In genomic region chr4:12240941-12241571, GRCm38 (mm10) we compare ENCODE assay signal across 8 mouse cellular contexts.
DNase-seq lines count a peak whose midpoint lies in the region; ATAC-seq lines count a peak whose summit lies in the region.

No protein-coding gene starts in this region.

- peak; percentile 3 to 15 for DNase-seq in CD8-positive naive resting alpha-beta T cell, adult 2 months (ENCODE audit: low read depth in 2 of 2, low spot score in 2 of 2)
- DNase-seq in adrenal gland, postnatal 36 days, result peak; percentile 46 to 67
- DNase-seq in liver, embryonic 11.5 days (ENCODE audit: low spot score), result peak; percentile 51
- peak; percentile 69 for DNase-seq in neural tube, embryonic 11.5 days (ENCODE audit: low spot score)
- peak; percentile 68 for DNase-seq in testis, postnatal 10 days (ENCODE audit: low spot score)

- no peaks in the 10 kb centered on the region for H3K36me3 ChIP-seq in embryonic facial prominence, embryonic 13.5 days
- no peaks in the 10 kb centered on the region for H3K36me3 ChIP-seq in heart, embryonic 12.5 days
- no peaks in the 10 kb centered on the region for H3K36me3 ChIP-seq in kidney, embryonic 16.5 days (ENCODE audit: insufficient read depth, low read length)
- H3K36me3 ChIP-seq in liver, embryonic 11.5 days (ENCODE audit: control insufficient read depth, insufficient read depth, low read length), result no peaks in the 10 kb centered on the region
- H3K36me3 ChIP-seq in neural tube, embryonic 11.5 days (ENCODE audit: control insufficient read depth, insufficient read depth, low read length), result no peaks in the 10 kb centered on the region

- no peaks in the 10 kb centered on the region for H3K9me3 ChIP-seq in embryonic facial prominence, embryonic 13.5 days
- H3K9me3 ChIP-seq in heart, embryonic 12.5 days (replicated peaks), result no peaks in the 10 kb centered on the region
- no peaks in the 10 kb centered on the region for H3K9me3 ChIP-seq in kidney, embryonic 16.5 days (ENCODE audit: low read length)
- H3K9me3 ChIP-seq in liver, embryonic 11.5 days (ENCODE audit: control insufficient read depth, low read length), result no peaks in the 10 kb centered on the region
- no peaks in the 10 kb centered on the region for H3K9me3 ChIP-seq in neural tube, embryonic 11.5 days (ENCODE audit: control insufficient read depth, low read length)

- no peak overlapping the region for H3K27ac ChIP-seq in embryonic facial prominence, embryonic 13.5 days
- no peak overlapping the region for H3K27ac ChIP-seq in heart, embryonic 12.5 days (ENCODE audit: poor library complexity, severe bottlenecking)
- H3K27ac ChIP-seq in kidney, embryonic 16.5 days (ENCODE audit: low read length), result no peak overlapping the region
- H3K27ac ChIP-seq in liver, embryonic 11.5 days (ENCODE audit: low read depth, low read length), result no peak overlapping the region
- H3K27ac ChIP-seq in neural tube, embryonic 11.5 days (ENCODE audit: low read depth, low read length), result no peak overlapping the region

- 2% methylated on average over 12 of the region's 12 CpGs for WGBS in embryonic facial prominence, embryonic 13.5 days
- 3% methylated on average over 12 of the region's 12 CpGs for WGBS in heart, embryonic 12.5 days
- WGBS in kidney, embryonic 16.5 days, result 3% methylated on average over 12 of the region's 12 CpGs
- 4% methylated on average over 12 of the region's 12 CpGs for WGBS in liver, embryonic 11.5 days
- WGBS in neural tube, embryonic 11.5 days, result 3% methylated on average over 12 of the region's 12 CpGs

- H3K4me3 ChIP-seq in embryonic facial prominence, embryonic 13.5 days, result peak overlapping the region; percentile 19; the same call in 1 of the 2 replicates
- peak overlapping the region; percentile 24; the same call in 1 of the 2 replicates for H3K4me3 ChIP-seq in heart, embryonic 12.5 days
- peak overlapping the region; percentile 27; the same call in 1 of the 2 replicates for H3K4me3 ChIP-seq in kidney, embryonic 16.5 days (ENCODE audit: low read length)
- H3K4me3 ChIP-seq in liver, embryonic 11.5 days (ENCODE audit: low read depth, low read length), result no peak overlapping the region
- no peak overlapping the region for H3K4me3 ChIP-seq in neural tube, embryonic 11.5 days (ENCODE audit: low read depth, low read length)

- H3K4me2 ChIP-seq in embryonic facial prominence, embryonic 13.5 days, result peak overlapping the region; percentile 52
- H3K4me2 ChIP-seq in heart, embryonic 12.5 days, result peak overlapping the region; percentile 52
- peak overlapping the region; percentile 49 for H3K4me2 ChIP-seq in kidney, embryonic 16.5 days (replicated peaks; ENCODE audit: low read depth, low read length)
- peak overlapping the region; percentile 43 for H3K4me2 ChIP-seq in liver, embryonic 11.5 days
- H3K4me2 ChIP-seq in neural tube, embryonic 11.5 days (ENCODE audit: low read depth), result no peak overlapping the region

- no peaks in the 10 kb centered on the region for H3K4me1 ChIP-seq in embryonic facial prominence, embryonic 13.5 days
- no peaks in the 10 kb centered on the region for H3K4me1 ChIP-seq in heart, embryonic 12.5 days (replicated peaks)
- no peaks in the 10 kb centered on the region for H3K4me1 ChIP-seq in kidney, embryonic 16.5 days (ENCODE audit: insufficient read depth, low read length)
- H3K4me1 ChIP-seq in liver, embryonic 11.5 days (replicated peaks; ENCODE audit: control insufficient read depth, insufficient read depth, low read length), result no peaks in the 10 kb centered on the region
- H3K4me1 ChIP-seq in neural tube, embryonic 11.5 days (ENCODE audit: control insufficient read depth, insufficient read depth, low read length), result no peaks in the 10 kb centered on the region

- H3K9ac ChIP-seq in embryonic facial prominence, embryonic 13.5 days, result no peak overlapping the region
- H3K9ac ChIP-seq in heart, embryonic 12.5 days, result no peak overlapping the region
- no peak overlapping the region for H3K9ac ChIP-seq in kidney, embryonic 16.5 days (replicated peaks; ENCODE audit: low read length)
- no peak overlapping the region for H3K9ac ChIP-seq in liver, embryonic 11.5 days (ENCODE audit: low read depth, low read length)
- no peak overlapping the region for H3K9ac ChIP-seq in neural tube, embryonic 11.5 days (ENCODE audit: low read length)

- no peak for ATAC-seq in embryonic facial prominence, embryonic 13.5 days (ENCODE audit: insufficient number of reproducible peaks, insufficient read depth, low FRiP score, low TSS enrichment, low read depth)
- ATAC-seq in heart, embryonic 12.5 days (ENCODE audit: insufficient number of reproducible peaks, low FRiP score), result no peak; the same call in 1 of the 2 replicates
- ATAC-seq in kidney, embryonic 16.5 days (ENCODE audit: low FRiP score, low TSS enrichment), result peak; percentile 83; the same call in 1 of the 2 replicates
- peak; percentile 64; the same call in 1 of the 2 replicates for ATAC-seq in liver, embryonic 11.5 days (replicated peaks; ENCODE audit: low FRiP score)
- ATAC-seq in neural tube, embryonic 11.5 days (ENCODE audit: insufficient read depth, low FRiP score, low TSS enrichment), result peak; percentile 55; the same call in 1 of the 2 replicates

- H3K27me3 ChIP-seq in embryonic facial prominence, embryonic 13.5 days, result 0 out of 2 replicates have a peak, but pooled peaks cover 4% of the 10 kb centered on the region
- no peaks in the 10 kb centered on the region for H3K27me3 ChIP-seq in heart, embryonic 12.5 days (replicated peaks)
- H3K27me3 ChIP-seq in kidney, embryonic 16.5 days (ENCODE audit: insufficient read depth, low read length), result no peaks in the 10 kb centered on the region
- H3K27me3 ChIP-seq in liver, embryonic 11.5 days (replicated peaks; ENCODE audit: control insufficient read depth, insufficient read depth, low read length), result no peaks in the 10 kb centered on the region
- H3K27me3 ChIP-seq in neural tube, embryonic 11.5 days (ENCODE audit: control insufficient read depth, insufficient read depth, low read length), result 0 out of 2 replicates have a peak, but pooled peaks cover 2% of the 10 kb centered on the region

Comparison
In these comparisons a context has a peak if more than half of its experiments do, and no peak if none do; other contexts are left out.
1. DNase-seq: peak in every context shown above with its lines; median percentile 69 in neural tube, embryonic 11.5 days; 68 in testis, postnatal 10 days; 56 in adrenal gland, postnatal 36 days; 51 in liver, embryonic 11.5 days; 9 in CD8-positive naive resting alpha-beta T cell, adult 2 months.
2. ATAC-seq: peak in kidney, embryonic 16.5 days (single experiment), liver, embryonic 11.5 days (single experiment) and neural tube, embryonic 11.5 days (single experiment); none in embryonic facial prominence, embryonic 13.5 days (single experiment) and heart, embryonic 12.5 days (single experiment).
3. H3K4me3 ChIP-seq: peak in embryonic facial prominence, embryonic 13.5 days (single experiment), heart, embryonic 12.5 days (single experiment) and kidney, embryonic 16.5 days (single experiment); none in liver, embryonic 11.5 days (single experiment) and neural tube, embryonic 11.5 days (single experiment).